Mouse (Mus musculus) lung, adult 2 months (tissue): ENCODE measurements around the gene Ryr2.

ENCODE experiments used
- CTCF ChIP-seq: fragments of 200-500 bp; IDR thresholded peaks from 2 replicates; pipeline ENCODE4 v1.5.1; 2011; ENCODE audit warnings: mild to moderate bottlenecking, low read length, control low read depth; ENCODE audit not compliant: insufficient read depth
- POLR2A ChIP-seq: fragments of 200-500 bp; IDR thresholded peaks from 2 replicates; pipeline ENCODE4 v1.6.1; 2011; ENCODE audit warnings: low read depth, mild to moderate bottlenecking, control low read depth, low read length, borderline replicate concordance; ENCODE audit errors: extremely low read depth

DNA sequence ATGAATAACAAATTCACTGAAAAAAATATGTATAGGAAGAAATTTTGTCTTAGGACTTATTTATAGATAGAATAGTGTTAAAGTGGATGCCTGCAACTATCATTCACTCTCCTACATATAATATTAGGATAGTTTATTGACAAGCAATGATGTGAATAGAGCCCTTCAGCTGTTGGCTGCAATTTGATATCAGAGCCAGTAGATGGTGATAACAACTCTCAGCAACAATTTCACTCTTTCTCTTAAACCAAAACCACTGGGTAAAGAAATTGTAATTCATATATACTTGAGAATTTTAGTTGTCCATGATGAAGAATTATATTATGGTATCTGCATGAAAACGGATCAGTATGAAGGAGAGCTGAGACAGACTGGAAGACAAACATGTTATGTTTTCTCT is 236.8 kb downstream of the Ryr2 start:
- no peak for TF ChIP-seq CTCF
- no peak for TF ChIP-seq POLR2A
